Mouse (Mus musculus): ENCODE data around the gene Gpc4. TPM values are rescaled to one million over a fixed set of nuclear protein-coding genes. Genes with fewer than 3 reads are reported as not detected.

The Gpc4 gene
- polyA plus RNA-seq, 1 experiment = 48.5 TPM

- no peak for DNase-seq (ENCODE audit: low read depth)
Measured at GRCm38 (mm10) chrX:52151100-52151499, 14.0 kb downstream of the Gpc4 start.

- no peak for DNase-seq (ENCODE audit: low read depth)
Measured at GRCm38 (mm10) chrX:52145563-52145962, 19.5 kb downstream of the Gpc4 start.

- DNase-seq (ENCODE audit: low read depth) = no peak
Measured at GRCm38 (mm10) chrX:52144491-52144890, 20.6 kb downstream of the Gpc4 start.

DNA sequence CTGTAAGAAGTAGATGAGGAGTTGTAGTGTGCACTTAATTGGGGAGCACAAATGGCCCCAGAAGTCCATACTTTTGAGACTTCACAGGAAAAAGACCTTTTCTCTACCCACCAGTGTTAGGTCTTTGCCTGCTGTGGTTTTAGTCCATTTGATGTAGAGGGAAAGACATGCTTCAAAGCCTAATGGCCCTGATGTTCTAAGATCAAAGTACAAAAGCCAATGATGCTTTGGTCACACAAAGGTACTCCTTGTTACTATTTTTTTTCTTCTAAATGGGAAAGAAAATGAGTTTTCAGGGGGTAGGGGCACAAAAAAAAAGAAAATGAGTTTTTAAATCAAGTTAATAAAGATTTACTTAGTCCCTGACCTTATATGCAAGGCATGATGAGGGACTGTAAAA, 24.7 kb downstream of the Gpc4 start:
- no peak for DNase-seq (ENCODE audit: low read depth)

- no peak for DNase-seq (ENCODE audit: low read depth)
Measured at GRCm38 (mm10) chrX:52138461-52139075, 26.5 kb downstream of the Gpc4 start.

- no peak for DNase-seq (ENCODE audit: low read depth)
Measured at GRCm38 (mm10) chrX:52138033-52138432, 27.0 kb downstream of the Gpc4 start.

- no peak for DNase-seq (ENCODE audit: low read depth)
Measured at GRCm38 (mm10) chrX:52136525-52136924, 28.5 kb downstream of the Gpc4 start.

GRCm38 (mm10) chrX:52129604-52130003, 35.4 kb downstream of the Gpc4 start:
- no peak for DNase-seq (ENCODE audit: low read depth)

GRCm38 (mm10) chrX:52128794-52129193, 36.3 kb downstream of the Gpc4 start:
- no peak for DNase-seq (ENCODE audit: low read depth)

DNA sequence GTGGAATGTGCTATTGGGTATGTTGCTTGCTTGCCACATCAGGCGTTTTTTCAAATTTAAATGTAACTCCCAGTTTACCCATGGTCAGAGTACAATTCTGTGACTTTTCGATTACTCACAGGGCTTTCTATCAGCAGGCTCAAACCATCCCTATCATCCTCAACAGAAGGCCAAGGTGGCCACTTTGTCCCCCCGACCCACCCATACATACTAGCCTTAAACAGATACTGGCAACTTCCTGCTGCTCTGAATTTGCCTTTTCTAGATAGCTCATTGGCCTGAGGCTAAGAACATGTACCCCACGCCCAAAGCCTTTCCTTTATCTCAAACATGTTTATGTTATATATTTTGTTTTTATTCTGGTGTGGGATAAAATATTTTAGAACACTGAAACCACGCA, 51.4 kb downstream of the Gpc4 start:
- no peak for DNase-seq (ENCODE audit: low read depth)

GRCm38 (mm10) chrX:52109663-52110062, 55.4 kb downstream of the Gpc4 start:
- DNase-seq (ENCODE audit: low read depth) = no peak

- no peak for DNase-seq (ENCODE audit: low read depth)
Measured at GRCm38 (mm10) chrX:52108966-52109365, 56.1 kb downstream of the Gpc4 start.

DNA sequence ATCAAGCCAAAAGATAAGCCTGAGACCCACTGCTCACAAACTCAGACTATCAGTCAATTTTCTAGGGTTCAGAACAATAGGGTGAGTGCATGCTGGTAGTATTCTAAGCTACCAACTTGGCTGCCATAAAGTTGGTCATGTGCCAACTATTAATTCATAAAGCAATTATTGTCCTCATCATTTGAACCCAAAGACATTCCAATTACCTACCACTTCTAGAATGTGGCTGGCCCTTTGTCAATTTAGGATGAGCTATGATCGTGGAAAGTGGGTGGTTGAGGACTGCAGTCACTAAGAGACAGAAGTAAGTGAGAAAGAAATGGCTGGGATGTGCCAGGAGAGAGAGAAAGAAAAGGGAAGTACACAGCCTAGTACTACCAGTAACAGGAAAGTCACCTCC, 61.3 kb downstream of the Gpc4 start:
- DNase-seq (ENCODE audit: low read depth) = no peak

DNA sequence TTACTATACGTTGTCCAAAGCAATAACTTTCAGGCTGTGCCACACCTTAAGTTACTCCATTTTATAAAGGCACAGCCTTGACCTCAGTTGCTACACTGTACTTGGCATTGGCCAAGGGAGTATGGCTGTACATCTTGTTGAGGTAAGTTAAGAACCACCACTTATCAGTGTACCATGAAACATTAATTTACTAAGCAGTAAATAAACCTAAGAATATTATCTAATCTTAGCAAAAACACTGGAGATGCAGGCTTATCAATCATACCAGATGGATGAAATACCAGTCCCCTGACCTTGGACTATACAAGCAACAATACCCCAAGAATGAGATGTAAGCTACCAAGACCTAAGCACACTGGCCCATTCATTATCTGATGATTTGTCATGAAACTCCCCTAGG, 63.1 kb downstream of the Gpc4 start:
- no peak for DNase-seq (ENCODE audit: low read depth)

- no peak for DNase-seq (ENCODE audit: low read depth)
Measured at GRCm38 (mm10) chrX:52101445-52101844, 63.6 kb downstream of the Gpc4 start.

DNA sequence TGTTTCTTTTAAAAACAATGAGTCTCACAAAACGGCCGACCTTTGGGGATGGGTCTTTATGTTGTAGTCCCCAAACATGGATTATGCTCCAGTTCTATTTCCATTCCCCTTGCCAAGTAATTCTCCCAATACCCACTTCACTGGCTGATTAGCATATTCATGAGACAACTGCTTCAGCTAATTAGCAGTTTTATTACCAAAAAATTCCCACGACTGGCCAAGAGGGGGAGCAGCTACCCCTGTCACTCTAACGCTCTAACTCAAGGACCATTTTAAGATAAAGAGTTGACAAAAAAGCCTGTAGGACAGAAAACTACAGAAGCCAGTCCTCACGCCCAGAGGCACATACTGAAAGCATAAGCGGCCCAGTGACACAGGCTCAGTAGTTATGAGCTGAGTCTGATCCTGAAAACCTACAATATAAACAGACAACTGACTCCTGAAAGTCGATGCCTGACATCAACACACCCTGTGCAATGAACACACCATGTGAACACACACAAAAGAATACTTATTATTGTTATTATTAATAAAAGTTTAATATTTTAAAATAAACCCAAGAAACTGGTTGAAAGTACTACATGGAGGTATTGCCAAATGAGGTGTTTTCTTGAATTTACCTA, 77.2 kb downstream of the Gpc4 start:
- DNase-seq (ENCODE audit: low read depth) = no peak

GRCm38 (mm10) chrX:52086885-52087573, 78.0 kb downstream of the Gpc4 start:
- no peak for DNase-seq (ENCODE audit: low read depth)

DNA sequence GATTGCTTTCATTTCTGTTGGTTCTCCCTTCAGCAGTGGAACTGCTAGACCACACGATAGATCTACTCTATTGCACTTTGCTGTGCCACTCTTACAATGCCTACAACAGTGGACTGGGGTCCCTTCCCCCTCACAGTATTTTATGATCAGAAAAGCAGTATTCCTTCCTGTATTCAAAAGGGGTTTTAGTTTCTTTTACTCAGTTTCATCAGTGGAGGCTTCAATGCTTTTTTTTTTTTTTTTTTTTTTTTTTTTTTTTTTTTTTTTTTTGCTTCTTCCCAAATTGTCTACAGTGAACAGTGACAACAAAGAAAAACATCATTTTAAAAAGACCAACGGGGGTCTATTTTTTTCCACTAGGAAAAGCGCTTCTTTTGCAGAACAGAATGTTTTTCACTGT, 81.5 kb downstream of the Gpc4 start:
- no peak for DNase-seq (ENCODE audit: low read depth)

GRCm38 (mm10) chrX:52072410-52072809, 92.6 kb downstream of the Gpc4 start:
- no peak for DNase-seq (ENCODE audit: low read depth)

GRCm38 (mm10) chrX:52053416-52053815, 111.6 kb downstream of the Gpc4 start:
- no peak for DNase-seq (ENCODE audit: low read depth)

DNA sequence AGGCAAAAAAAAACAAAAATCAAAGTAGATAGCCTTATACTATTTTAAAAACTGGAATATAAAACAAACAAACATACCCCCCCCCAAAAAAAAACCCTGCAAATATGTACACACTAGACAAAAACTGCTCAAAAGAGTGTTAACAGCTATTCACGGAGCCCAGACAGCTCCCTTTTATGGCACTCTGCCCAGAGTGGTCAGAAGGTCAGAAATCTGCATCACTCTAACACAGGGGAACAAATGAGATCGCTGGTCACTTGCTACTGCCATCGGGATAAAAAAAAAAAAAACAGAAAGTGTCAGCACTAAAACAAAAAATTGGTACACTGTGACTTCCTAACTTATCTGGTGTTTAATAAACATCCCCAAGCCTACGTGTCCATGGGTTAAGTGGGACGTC, 113.0 kb downstream of the Gpc4 start:
- no peak for DNase-seq (ENCODE audit: low read depth)

GRCm38 (mm10) chrX:52050941-52051340, 114.1 kb downstream of the Gpc4 start:
- no peak for DNase-seq (ENCODE audit: low read depth)

DNA sequence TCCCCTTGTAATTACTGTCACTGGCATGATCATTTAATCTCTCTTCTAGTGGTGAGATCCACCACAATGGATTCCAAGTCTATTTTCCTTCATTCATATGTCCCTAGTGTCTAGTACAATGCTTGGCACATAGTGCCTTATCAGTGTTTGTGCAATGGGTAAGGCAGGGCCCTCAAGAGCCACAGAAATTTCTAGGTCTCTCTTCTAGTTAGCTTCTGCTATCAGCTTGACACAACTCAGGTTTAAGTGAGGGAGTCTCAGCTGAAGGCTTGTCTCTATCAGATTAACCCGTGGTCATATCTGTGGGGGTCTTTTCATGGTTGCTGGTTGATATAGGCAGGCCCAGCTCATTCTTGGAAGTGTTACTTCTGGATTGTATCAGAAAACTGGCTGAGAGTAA, 125.2 kb downstream of the Gpc4 start:
- DNase-seq (ENCODE audit: low read depth) = no peak
